8 mouse cellular contexts compared by ENCODE assay signal in the genomic region with DNA sequence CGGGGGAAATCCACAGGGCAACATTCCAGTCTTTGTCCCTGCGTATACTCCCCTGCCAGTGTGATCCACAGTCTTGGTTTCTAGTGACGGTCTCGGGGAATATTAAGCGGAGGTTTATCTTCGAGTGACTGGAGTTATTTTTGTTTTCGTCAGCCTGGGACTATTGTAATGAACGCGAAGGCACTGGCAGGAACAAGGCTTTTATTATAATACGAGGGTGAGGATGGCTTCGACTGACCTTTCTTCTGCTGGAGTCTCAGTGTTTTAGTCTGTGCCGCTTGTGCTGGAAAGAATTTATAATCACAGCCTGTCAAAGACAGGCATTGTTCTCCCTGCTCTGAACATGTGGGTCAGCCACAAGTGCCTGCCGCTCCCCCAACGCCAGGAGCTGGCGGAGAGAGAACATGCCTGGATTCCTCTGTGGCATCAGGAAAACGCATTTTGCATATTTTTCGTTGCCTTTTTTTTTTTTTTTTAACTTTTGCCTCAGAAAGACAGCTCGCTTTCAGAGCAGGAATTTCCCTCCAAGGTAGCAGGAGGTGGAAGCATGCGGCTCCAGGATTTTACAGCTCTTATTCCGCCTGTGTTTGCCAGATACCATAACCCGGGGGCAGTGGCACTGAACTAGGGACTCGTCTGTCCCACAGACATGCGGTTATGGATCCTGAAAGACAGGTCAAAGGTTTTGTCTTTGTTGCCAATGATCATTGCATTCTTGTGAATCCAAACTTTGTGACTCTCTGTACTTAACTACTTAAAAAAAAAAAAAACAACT.
A peak's percentile ranks its signal among the peaks of the same experiment; 100 is the strongest.
DNase-seq lines count a peak whose midpoint lies in the region; ATAC-seq and TF ChIP-seq lines count a peak whose summit lies in the region.

No protein-coding gene starts in this region.

- no peaks in the 10 kb centered on the region for H3K27me3 ChIP-seq in lung, embryonic 14.5 days (ENCODE audit: insufficient read depth, low read length)
- H3K27me3 ChIP-seq in heart, adult 2 months (ENCODE audit: control insufficient read depth, insufficient read depth, low read length), result no peaks in the 10 kb centered on the region
- no peaks in the 10 kb centered on the region for H3K27me3 ChIP-seq in kidney, adult 2 months (replicated peaks; ENCODE audit: control insufficient read depth, insufficient read depth, low read length)
- H3K27me3 ChIP-seq in neural tube, embryonic 15.5 days (replicated peaks), result no peaks in the 10 kb centered on the region

- H3K4me2 ChIP-seq in lung, embryonic 14.5 days, result peak overlapping the region; percentile 55
- H3K4me2 ChIP-seq in neural tube, embryonic 15.5 days, result peak overlapping the region; percentile 54

- no peaks in the 10 kb centered on the region for H3K9me3 ChIP-seq in lung, embryonic 14.5 days (ENCODE audit: low read depth, low read length)
- no peaks in the 10 kb centered on the region for H3K9me3 ChIP-seq in neural tube, embryonic 15.5 days (replicated peaks)

- TF ChIP-seq EP300 in heart, adult 2 months (IDR thresholded peaks at IDR 0.05; ENCODE audit: insufficient read depth, low read depth, low read length), result no peak

- H3K36me3 ChIP-seq in lung, embryonic 14.5 days (ENCODE audit: insufficient read depth), result no peaks in the 10 kb centered on the region
- peaks cover 7% of the 10 kb centered on the region; the same call in 1 of the 2 replicates for H3K36me3 ChIP-seq in heart, adult 2 months (ENCODE audit: control insufficient read depth, insufficient read depth, low read length)
- no peaks in the 10 kb centered on the region for H3K36me3 ChIP-seq in kidney, adult 2 months (ENCODE audit: control insufficient read depth, insufficient read depth, low read length)
- H3K36me3 ChIP-seq in neural tube, embryonic 15.5 days, result no peaks in the 10 kb centered on the region

- peak overlapping the region; percentile 11; the same call in 1 of the 2 replicates for H3K4me3 ChIP-seq in lung, embryonic 14.5 days (ENCODE audit: low read depth, low read length)
- H3K4me3 ChIP-seq in heart, adult 2 months, result peak overlapping the region; percentile 26
- peak overlapping the region; percentile 10; the same call in 1 of the 2 replicates for H3K4me3 ChIP-seq in kidney, adult 2 months (ENCODE audit: insufficient read depth, low read depth, low read length)
- H3K4me3 ChIP-seq in neural tube, embryonic 15.5 days (replicated peaks), result peak overlapping the region; percentile 25

- DNase-seq in lung, embryonic 14.5 days, result peak; percentile 72
- no peak for DNase-seq in lung, adult 18-20 months
- DNase-seq in heart, adult 2 months, result peak in 1 of 2 experiments; percentile 46
- peak; percentile 74 for DNase-seq in kidney, adult 2 months
- DNase-seq in left cerebral cortex, postnatal 4 days, result peak; percentile 48
- DNase-seq in B cell, adult 2 months, result no peak

- no peak for TF ChIP-seq POLR2A in heart, adult 2 months (IDR thresholded peaks at IDR 0.05; ENCODE audit: insufficient read depth, low read depth, low read length)
- no peak for TF ChIP-seq POLR2A in kidney, adult 2 months (IDR thresholded peaks at IDR 0.05; ENCODE audit: low read depth, low read length)

- H3K9ac ChIP-seq in lung, embryonic 14.5 days, result peak overlapping the region; percentile 34
- H3K9ac ChIP-seq in heart, adult 2 months (ENCODE audit: low read depth, low read length), result no peak overlapping the region
- H3K9ac ChIP-seq in neural tube, embryonic 15.5 days (replicated peaks), result 0 out of 2 replicates have a peak overlapping the region, but pooled peaks have one; percentile 1

- H3K79me2 ChIP-seq in heart, adult 2 months (replicated peaks; ENCODE audit: control insufficient read depth, insufficient read depth, low read length), result no peaks in the 10 kb centered on the region

- 0 out of 2 replicates have a peak, but pooled peaks cover 5% of the 10 kb centered on the region for H3K4me1 ChIP-seq in lung, embryonic 14.5 days (ENCODE audit: insufficient read depth)
- peaks cover 1% of the 10 kb centered on the region; the same call in 1 of the 2 replicates for H3K4me1 ChIP-seq in heart, adult 2 months (ENCODE audit: control insufficient read depth, insufficient read depth, low read length)
- H3K4me1 ChIP-seq in kidney, adult 2 months (ENCODE audit: control insufficient read depth, insufficient read depth, low read length), result peaks cover 26% of the 10 kb centered on the region
- peaks cover 32% of the 10 kb centered on the region for H3K4me1 ChIP-seq in neural tube, embryonic 15.5 days

- WGBS in lung, embryonic 14.5 days, result 9% methylated on average over 23 of the region's 23 CpGs
- 8% methylated on average over 23 of the region's 23 CpGs for WGBS in heart, adult 2 months
- WGBS in kidney, adult 2 months, result 10% methylated on average over 23 of the region's 23 CpGs
- WGBS in neural tube, embryonic 15.5 days, result 5% methylated on average over 23 of the region's 23 CpGs

- peak overlapping the region; percentile 79 for H3K27ac ChIP-seq in lung, embryonic 14.5 days (ENCODE audit: low read depth)
- peak overlapping the region; percentile 67 for H3K27ac ChIP-seq in heart, adult 2 months
- peak overlapping the region; percentile 74 for H3K27ac ChIP-seq in kidney, adult 2 months (ENCODE audit: insufficient read depth, low read depth, low read length)
- H3K27ac ChIP-seq in neural tube, embryonic 15.5 days (replicated peaks), result peak overlapping the region; percentile 62

- peak; percentile 78; the same call in 1 of the 2 replicates for ATAC-seq in lung, embryonic 14.5 days (ENCODE audit: insufficient read depth)
- peak; percentile 39; the same call in 1 of the 2 replicates for ATAC-seq in neural tube, embryonic 15.5 days (ENCODE audit: low FRiP score)
- no peak for ATAC-seq in megakaryocyte progenitor cell, adult 5-6 weeks (replicated peaks; ENCODE audit: poor library complexity)

- TF ChIP-seq CTCF in lung, embryonic 14.5 days (IDR thresholded peaks at IDR 0.05; ENCODE audit: low read depth), result no peak
- TF ChIP-seq CTCF in heart, adult 2 months (IDR thresholded peaks at IDR 0.05), result 0 out of 2 replicates have a peak, but pooled peaks have one; percentile 7
- TF ChIP-seq CTCF in kidney, adult 2 months (conservative IDR thresholded peaks at IDR 0.05; ENCODE audit: insufficient read depth, insufficient read length, low read depth, low read length), result no peak

- intact Hi-C loops in heart, adult 2 months (cut with DNase I), result no loop called here
- intact Hi-C loops in left cerebral cortex, postnatal 4 days (cut with DNase I), result no loop called here

Comparison
In these comparisons a context has a peak if more than half of its experiments do, and no peak if none do; other contexts are left out.
1. DNase-seq: peak in lung, embryonic 14.5 days (single experiment), kidney, adult 2 months (single experiment) and left cerebral cortex, postnatal 4 days (single experiment); none in lung, adult 18-20 months (0 of 2) and B cell, adult 2 months (0 of 2).
2. Peak in every context shown above with its lines, with median percentiles within 50 percentile points of each other: H3K27ac ChIP-seq and H3K4me3 ChIP-seq.